Mouse (Mus musculus): ENCODE data around the gene Tef.
A peak's percentile ranks its signal among the peaks of the same experiment; 100 is the strongest.

Tef gene

DNA sequence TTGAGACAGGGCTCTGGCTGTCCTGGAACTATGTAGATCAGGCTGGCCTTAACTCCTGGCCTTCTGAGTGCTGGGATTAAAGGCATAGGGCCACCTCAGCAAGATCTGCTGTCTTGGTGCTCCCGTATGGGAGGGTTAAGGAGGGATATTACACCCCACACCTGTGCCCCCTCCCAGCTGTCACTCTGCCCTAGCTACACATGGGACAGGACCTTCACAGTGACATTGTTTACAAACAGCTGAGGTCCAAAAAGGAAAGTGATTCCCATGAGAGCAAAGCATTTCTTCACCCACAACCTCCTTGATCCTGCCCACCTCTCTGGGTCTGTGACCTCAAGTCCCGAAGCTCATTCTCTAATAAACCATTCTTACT, 27.0 kb downstream of the Tef start:
- no peak for DNase-seq (ENCODE audit: low read depth)

DNA sequence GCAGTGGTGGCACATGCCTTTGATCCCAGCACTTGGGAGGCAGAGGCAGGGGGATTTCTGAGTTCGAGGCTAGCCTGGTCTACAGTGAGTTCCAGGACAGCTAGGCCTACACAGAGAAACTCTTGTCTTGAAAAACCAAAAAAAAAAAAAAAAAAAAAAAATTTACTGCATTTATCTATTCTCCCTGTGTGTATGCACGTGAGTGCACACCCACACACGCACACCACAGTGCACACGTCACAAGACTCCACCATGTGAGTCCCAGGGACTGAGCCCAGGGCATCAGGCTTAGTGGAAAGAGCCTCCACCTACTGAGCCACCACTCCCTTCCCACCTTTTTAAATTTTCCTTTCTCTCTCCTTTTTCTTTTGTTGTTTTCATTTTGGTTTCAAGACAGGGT, 28.3 kb downstream of the Tef start:
- no peak for DNase-seq (ENCODE audit: low read depth)

GRCm38 (mm10) chr15:81831136-81831825, 29.1 kb downstream of the Tef start:
- peak; percentile 92 for DNase-seq (ENCODE audit: low read depth)

GRCm38 (mm10) chr15:81832219-81832618, 30.0 kb downstream of the Tef start:
- no peak for DNase-seq (ENCODE audit: low read depth)

- no peak for DNase-seq (ENCODE audit: low read depth)
These were observed 31.3 kb downstream of the Tef start for GRCm38 (mm10) chr15:81833481-81833880.

DNA sequence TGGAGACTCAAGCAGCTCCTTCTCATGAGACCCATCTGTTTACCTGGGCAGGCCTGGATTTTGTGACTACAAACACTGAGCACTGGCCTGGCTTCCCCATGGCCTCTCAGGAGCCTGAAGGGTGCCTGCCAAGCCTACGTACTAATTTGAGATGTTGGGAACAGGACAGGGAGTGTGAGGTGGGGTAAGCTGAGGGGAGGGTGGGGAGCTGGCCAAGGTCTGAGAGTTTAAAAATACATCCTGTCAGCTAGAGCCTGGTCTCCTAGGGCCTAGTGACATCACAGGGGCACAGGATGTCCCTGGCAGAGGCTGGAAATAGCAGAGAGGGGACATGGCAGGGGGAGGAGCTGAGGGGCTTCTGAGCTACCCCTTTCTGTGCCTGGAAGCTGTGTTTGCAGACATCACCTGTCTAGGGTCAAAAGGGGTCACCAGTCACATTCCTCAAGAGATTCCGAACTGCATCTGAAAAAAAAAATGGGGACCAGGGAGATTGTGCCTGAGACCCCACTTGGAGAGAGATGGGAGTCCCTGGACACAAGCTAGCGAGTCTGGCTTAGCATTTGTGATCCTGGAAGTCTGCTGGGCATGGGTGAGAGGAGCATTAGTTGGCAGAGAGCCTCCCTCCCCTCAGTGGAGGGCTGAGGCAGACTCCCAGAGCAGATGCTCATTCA, 32.1 kb downstream of the Tef start:
- no peak for DNase-seq (ENCODE audit: low read depth)

DNA sequence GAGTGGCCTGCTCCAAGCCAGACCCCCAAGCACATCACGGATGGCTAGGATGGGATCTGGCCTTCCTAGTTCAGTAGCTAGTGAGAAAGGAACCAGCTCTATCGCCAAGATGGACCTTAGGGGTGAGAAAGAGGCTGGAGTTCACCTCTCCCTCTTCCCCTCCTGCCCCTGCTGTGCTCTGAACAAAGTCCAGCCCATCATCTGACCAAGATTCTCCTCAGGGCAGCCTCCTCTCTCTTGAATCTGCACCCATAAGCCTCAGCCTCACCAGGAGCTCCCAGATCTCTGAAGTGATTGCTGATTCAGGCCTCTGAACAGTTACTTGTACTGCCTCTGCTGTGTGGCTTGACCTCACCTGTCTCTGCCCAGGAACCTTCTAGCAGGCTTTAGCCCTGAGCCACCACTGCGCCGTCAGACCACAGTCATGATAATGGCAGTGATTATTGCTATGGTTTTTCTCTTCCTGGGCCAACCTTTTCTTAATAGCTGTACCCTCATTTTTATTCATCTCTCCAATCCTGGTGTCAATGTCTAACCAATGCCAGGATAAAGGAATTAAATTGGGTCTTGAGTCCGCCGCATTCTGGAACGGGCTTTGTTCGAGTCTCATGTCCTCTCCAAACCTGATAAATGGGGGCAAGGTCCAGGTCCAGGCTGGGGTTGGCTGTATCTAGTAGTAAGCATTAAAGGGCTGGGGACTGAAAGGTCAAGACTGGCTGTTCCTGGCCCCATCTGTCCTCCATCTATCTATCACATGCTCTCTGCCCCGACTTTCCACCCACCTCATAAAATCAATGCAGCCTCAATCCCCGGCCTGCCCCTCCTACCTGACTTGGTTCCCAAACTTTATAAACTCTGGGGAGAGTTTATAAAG, 33.0 kb downstream of the Tef start:
- DNase-seq (ENCODE audit: low read depth) = no peak

GRCm38 (mm10) chr15:81836124-81836821, 34.1 kb downstream of the Tef start:
- no peak for DNase-seq (ENCODE audit: low read depth)

DNA sequence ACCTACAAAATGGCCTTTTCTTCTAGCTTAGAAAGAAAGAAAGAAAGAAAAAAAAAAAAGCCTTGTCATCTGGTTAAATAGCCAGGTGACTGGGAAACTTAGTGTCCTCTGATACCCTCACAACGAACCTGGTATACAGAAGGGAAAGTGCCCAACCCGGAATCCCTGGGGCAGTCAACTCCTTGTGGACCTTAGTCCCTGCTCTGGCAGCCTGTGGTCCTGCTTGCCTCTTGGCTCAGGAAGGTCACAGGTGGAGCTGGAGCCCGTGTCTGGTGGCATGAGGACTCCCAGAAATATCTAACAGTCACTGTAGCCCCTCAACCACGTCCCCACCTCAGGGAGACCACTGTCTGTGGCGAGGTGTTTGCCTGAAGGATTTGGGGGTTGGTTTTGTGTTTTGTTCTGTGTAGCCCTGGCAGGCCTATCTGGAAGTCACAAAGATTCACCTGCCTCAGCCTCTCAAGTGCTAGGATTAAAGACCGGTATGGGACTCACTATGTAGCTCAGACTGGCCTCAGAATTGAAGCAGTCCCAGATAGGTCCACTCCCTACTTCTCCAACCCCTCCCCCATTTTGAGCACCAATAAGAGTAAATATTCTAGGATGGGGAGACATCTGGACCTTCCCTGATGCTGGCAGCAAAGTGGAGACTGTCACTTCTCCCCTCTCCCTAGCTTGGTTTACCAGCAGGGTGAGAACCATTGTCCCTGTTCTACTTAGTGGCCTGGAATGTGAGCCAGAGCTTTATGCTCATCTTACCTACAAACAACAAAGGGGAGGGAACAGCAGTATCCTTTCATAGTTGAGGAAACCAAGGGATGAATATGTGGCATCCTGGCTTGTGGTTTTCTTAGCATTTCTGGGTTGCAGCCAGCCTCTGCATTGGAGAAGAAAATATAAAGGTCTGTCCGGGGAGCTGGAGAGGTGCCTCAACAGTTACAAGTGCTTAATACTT, 35.0 kb downstream of the Tef start:
- DNase-seq (ENCODE audit: low read depth) = no peak

DNA sequence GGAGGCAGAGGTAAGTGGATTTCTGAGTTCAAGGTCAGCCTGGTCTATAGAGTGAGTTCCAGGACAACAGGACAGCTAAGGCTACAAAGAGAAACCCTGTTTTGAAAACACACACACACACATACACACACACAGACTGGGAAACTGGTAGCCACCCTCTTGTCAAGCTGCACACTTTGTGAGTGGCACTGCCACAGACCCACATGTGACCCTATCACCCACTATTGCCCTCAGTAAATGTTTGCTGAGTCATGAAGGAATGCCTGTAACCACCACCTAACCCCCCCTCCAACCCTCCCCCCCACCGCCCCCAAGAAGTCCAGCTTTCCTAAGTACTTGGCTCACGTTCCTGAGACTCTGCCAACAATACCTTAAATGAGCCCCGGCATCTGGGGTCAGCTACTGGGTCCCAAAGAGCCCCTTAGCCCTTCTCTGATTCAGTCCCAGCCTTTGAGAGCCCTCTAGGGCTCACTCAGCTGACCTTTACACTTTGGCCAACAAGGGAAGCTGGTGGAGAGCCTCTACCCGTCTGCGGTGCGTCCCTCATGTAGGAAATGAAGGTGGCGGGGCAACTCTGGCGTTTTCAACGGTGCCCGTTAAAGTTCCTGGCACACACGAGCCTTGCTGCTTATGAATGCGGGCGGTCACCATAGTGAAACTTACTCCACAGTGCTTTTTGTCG, 36.5 kb downstream of the Tef start:
- no peak for DNase-seq (ENCODE audit: low read depth)

DNA sequence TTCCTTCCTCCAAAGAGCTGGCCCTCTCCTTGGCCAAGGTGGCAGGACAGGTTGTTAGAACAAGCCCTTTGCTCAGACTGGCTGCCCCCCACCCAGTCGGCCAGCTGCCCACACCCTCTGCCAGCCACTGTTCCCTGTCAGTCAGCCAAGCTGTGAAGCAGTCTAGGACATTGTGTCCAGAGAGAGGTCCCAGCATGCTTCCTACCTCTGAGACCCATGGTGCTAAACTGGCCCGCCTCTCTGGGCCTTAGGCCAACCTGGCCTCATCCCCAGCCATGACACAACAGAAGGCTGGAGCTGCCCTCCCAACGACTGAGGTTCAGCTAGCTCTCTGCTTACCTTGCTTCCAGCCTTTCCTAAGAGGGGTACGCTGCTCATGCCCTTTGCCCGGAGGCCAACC, 37.4 kb downstream of the Tef start:
- no peak for DNase-seq (ENCODE audit: low read depth)

DNA sequence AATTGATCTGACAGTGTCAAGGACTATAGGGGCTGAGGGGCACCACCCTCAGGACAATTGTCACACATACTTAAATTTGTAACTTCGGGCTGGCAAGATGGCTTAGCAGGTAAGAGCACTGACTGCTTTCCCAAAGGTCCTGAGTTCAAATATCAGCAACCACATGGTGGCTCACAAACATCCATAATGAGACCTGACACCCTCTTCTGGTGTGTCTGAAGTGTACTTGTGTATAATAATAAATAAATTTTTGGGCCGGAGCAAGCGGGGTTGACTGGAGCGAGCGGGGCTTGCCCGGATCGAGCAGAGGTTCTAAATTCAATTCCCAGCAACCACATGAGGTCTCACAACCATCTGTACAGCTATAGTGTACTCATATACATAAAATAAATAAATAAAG, 38.1 kb downstream of the Tef start:
- DNase-seq (ENCODE audit: low read depth) = no peak

- no peak for DNase-seq (ENCODE audit: low read depth)
These were observed 40.1 kb downstream of the Tef start for GRCm38 (mm10) chr15:81842275-81842674.

GRCm38 (mm10) chr15:81845033-81845625, 42.9 kb downstream of the Tef start:
- no peak for DNase-seq (ENCODE audit: low read depth)

- DNase-seq (ENCODE audit: low read depth) = no peak
These were observed 43.5 kb downstream of the Tef start for GRCm38 (mm10) chr15:81845724-81846123.

DNA sequence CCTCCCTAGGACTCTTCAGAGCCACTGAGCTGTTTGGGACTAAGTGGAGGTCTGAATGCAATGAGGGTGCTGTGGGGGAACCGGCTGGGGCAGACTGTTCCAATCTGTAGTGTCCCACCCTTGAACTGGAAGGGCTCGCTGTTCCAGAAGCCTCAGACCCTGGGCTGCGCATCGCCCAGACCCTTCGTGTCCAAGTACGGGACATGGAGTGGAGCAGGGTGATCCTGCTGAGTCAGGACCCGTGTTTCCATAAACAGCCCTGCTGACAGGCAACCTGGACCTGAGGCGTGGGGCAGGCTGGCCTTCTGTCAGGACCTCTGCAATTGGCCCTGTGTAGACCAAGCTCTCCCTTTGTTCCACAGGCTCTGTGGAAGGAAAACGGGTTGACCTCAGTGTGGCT, 44.5 kb downstream of the Tef start:
- DNase-seq (ENCODE audit: low read depth) = no peak

DNA sequence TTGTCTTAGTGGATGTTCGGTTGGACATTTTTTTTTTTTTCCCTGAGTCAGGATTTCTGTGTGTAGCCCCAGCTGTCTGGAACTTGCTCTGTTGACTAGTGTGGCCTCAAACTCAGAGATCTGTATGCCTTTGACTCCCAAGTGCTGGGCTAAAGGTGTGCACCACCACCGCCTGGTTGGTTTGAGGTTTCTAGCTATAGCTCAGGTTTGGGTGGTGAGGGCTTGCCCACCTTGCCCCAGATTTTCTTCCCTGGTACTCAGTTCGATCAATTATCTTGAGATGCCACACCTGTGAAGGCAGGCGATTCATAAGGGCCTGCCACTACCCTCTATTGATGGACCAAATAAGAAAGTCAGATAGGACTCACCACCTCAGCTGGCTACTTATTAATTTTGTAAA, 44.9 kb downstream of the Tef start:
- no peak for DNase-seq (ENCODE audit: low read depth)

- DNase-seq (ENCODE audit: low read depth) = no peak
These were observed 45.6 kb downstream of the Tef start for GRCm38 (mm10) chr15:81847861-81848260.

DNA sequence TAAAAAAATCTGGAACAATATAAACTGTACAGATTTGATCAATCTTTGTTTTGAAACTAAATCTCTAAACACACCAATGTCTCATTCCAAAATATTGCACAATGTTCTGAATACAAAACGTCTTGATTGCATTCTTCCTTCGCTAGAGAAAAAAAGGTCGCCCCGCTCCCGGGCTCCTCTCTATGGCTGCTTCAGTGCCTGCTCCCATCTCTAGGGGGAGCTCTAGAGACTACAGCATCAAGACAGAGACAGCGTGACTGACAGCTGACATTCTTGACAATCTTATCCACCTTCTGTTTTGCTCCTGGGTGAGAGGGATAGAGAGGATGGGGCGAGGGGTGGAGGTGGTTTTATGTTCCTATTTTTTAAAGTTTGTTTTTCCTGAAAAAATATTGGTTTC, 46.1 kb downstream of the Tef start:
- DNase-seq (ENCODE audit: low read depth) = peak; percentile 77

DNA sequence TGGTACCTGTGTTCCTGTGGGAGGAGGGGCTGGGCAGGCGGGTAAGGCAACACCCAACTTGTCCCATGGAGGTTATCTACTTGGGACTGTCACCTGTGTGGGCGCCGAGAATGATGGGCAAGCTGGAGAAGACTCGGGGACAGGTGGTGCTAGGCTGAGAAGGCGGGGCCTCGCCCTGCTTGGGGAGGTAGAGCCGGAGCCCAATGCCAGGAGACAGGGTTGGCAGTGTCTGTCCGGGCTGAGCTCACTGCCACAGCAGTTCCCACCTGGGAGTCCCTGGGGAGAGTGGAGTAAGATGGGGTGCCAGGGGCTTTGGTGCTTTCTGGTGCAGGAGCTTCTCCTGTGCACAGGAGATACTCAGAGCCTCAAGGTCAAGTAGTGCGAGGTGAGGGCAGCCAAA, 46.9 kb downstream of the Tef start:
- DNase-seq (ENCODE audit: low read depth) = no peak
